Mouse (Mus musculus): Measurements from ENCODE around the gene Dhx37. TPM values are rescaled to one million over a fixed set of nuclear protein-coding genes. Genes with fewer than 3 reads are reported as not detected.
"Not testable (repeated sequence)": the region's sequence is repeated elsewhere in the genome, so short reads cannot be mapped to it uniquely, and the experiment has no call there.

Gene Dhx37
- polyA plus RNA-seq, 1 experiment = 21.4 TPM

DNA sequence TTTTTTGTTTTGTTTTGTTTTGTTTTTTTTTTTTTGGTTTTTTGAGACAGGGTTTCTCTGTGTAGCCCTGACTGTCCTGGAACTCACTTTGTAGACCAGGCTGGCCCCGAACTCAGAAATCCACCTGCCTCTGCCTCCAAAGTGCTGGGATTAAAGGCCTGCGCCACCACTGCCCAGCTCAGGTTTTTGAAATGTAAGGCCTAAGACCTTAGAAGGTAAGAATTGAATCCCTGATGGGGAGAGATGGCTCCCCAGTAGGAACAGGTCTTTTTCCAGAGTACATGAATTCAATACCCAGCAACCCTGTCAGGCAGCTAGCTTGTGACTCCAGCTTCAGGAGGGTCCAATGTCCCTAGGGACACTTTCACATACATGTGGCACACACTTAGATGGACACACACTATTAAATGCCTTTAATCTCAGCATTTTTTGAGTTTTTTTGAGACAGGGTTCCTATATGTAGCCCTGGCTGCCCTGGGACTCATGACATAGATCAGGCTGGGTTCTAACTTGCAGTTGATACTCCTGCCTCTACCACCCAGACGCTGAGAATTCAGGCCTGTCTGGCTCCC, 42.9 kb downstream of the Dhx37 start:
- no peak for TF ChIP-seq POLR2A (IDR thresholded peaks at IDR 0.05; ENCODE audit: borderline replicate concordance, insufficient read depth, low read length)
- TF ChIP-seq CTCF (IDR thresholded peaks at IDR 0.05; ENCODE audit: borderline replicate concordance, insufficient read depth, low read depth, low read length) = no peak
- H3K27me3 ChIP-seq (ENCODE audit: control insufficient read depth, insufficient read depth, low read length) = no peaks in the 10 kb centered on the region
- 84% methylated on average over 3 of the region's 3 CpGs for WGBS
- peaks cover 12% of the 10 kb centered on the region; the same call in 1 of the 2 replicates for H3K4me1 ChIP-seq (ENCODE audit: control insufficient read depth, insufficient read depth, low read length)
- H3K27ac ChIP-seq (ENCODE audit: insufficient read depth, low read length) = peak overlapping the region; percentile 84
- no peak overlapping the region for H3K4me3 ChIP-seq (replicated peaks; ENCODE audit: insufficient read depth, low read depth, low read length)
- DNase-seq = no peak

DNA sequence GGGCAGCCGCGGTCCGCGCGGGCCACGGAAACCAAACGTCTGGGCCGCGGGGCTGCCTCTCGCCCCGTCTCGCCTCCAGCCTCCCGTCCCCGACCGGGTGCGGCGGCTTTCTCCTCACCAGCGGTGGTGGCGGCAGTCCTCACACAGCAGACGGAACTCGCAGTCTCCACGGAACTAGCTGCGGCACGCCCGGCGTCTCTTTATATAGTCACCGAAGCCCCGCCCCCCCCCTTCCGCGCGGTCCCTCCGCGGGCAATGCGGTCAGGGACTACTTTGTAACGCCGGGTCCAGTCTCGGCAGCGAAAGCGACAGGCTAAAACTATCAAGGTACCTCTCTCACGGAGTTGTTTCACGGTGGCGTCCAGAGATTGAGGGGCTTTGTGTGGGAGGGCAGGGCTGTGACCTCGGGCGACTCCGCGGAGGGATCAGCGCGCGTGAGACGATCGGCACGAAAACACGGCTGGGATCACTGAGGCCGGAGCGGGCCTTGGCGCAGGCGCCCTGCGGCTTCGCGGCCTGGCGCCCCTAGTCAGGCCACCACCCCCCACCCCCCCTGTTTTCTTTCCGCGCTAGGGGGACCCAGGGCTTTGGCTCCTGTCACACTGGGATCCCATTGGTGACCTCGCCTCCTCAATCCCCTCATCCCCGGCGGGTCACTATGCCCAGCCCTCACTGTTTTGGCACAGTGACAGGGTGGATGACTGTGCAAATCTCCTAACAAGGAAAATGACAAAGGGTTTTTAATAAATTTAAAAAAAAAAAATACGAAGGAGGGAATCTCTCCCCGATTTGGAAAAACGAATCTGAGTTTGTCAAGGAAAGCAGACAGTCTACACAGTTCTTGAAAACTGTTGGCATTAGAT, 44.1 kb downstream of the Dhx37 start, which contains the start of gene Ubc:
Gene Ubc (minus strand): TSS at position 624 of the 863 bp plus-strand sequence.
- Histone ChIP-seq H3K27me3 (ENCODE audit: control insufficient read depth, insufficient read depth, low read length) (no peaks in the 10 kb centered on the region), H3K27ac (ENCODE audit: insufficient read depth, low read length) (peak within 1 kb of the TSS; percentile 100), H3K4me1 (ENCODE audit: control insufficient read depth, insufficient read depth, low read length) (peaks cover 15% of the 10 kb centered on the region; the same call in 1 of the 2 replicates), H3K4me3 (replicated peaks; ENCODE audit: insufficient read depth, low read depth, low read length) (peak within 1 kb of the TSS; percentile 86)
- TF ChIP-seq CTCF (IDR thresholded peaks at IDR 0.05; ENCODE audit: borderline replicate concordance, insufficient read depth, low read depth, low read length) (no peak), POLR2A (IDR thresholded peaks at IDR 0.05; ENCODE audit: borderline replicate concordance, insufficient read depth, low read length) (peak; percentile 99)
- DNase-seq = peak; percentile 87 to 93
- WGBS = under 1% methylated on average over 65 of the region's 69 CpGs

DNA sequence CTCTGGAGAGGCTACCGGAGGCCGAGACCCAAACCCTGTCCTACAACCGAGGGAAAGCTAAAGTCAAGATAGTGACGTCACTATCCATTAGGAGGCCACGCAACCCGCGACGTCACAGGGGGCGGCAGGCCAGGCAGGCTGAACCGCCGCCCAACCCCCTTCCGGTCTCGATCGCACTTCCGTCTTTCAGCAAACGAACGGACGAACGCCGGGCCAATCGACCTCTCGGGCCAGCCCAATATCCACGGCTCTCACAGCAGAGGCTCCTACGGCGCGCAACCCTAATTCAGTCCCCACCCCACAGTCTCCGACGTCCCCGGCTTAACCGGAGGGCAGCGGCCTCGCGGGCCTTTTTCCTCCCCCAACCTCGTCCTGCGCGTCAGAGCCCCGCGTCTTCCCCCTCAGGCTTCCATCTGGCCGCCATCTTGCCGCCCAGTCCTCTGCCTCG, 44.8 kb downstream of the Dhx37 start, which contains the start of gene Gm10382:
Gene Gm10382 (plus strand): TSS at position 192 of the 448 bp plus-strand sequence.
- peak; percentile 79 to 81 for DNase-seq
- 1% methylated on average over 41 of the region's 41 CpGs for WGBS
- H3K4me1 ChIP-seq (ENCODE audit: control insufficient read depth, insufficient read depth, low read length) = peaks cover 15% of the 10 kb centered on the region; the same call in 1 of the 2 replicates

DNA sequence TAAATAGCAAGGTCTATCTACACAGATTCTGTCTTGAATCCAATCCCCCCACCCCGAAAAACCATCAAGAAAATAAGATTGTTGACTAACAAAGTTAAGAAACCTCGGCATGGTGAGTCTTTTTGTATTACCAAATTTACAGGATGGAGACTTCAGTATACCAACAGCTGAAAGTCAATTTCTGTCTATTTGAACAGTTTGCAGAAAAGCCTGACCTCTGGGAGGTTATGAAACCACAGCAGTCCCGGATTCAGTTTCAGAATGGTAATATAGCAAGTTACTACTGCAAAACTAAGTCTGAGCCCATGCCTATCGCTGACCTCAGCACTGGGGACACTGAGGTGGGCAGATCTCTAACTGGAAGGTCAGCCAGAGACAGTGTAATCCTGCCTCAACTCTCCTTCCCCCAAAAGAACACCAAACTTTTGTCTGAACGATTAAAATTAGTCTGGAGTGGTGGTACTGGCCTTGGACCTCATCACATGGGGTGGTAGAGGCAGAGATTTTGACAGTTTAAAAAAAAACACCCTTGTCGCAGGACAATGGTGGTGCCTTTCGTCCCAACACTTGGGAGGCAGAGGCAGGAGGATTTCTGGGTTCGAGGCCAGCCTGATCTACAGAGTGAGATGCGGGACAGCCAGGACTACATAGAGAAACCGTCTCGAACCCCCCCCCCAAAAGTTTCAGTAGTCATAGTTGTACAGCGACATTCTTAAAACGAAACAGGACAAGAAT, 45.4 kb downstream of the Dhx37 start:
- H3K4me3 ChIP-seq (replicated peaks; ENCODE audit: insufficient read depth, low read depth, low read length) = peak overlapping the region; percentile 86
- TF ChIP-seq CTCF (IDR thresholded peaks at IDR 0.05; ENCODE audit: borderline replicate concordance, insufficient read depth, low read depth, low read length) (no peak), POLR2A (IDR thresholded peaks at IDR 0.05; ENCODE audit: borderline replicate concordance, insufficient read depth, low read length) (no peak)
- H3K4me1 ChIP-seq (ENCODE audit: control insufficient read depth, insufficient read depth, low read length) = peaks cover 11% of the 10 kb centered on the region; the same call in 1 of the 2 replicates
- no peaks in the 10 kb centered on the region for H3K27me3 ChIP-seq (ENCODE audit: control insufficient read depth, insufficient read depth, low read length)
- H3K27ac ChIP-seq (ENCODE audit: insufficient read depth, low read length) = peak overlapping the region; percentile 100; the same call in 1 of the 2 replicates
- DNase-seq = no peak
- 8% methylated on average over 13 of the region's 13 CpGs for WGBS

More for the DNA sequence above, 44.8 kb downstream of the Dhx37 start, which contains the start of gene Gm10382:
- Histone ChIP-seq H3K27me3 (ENCODE audit: control insufficient read depth, insufficient read depth, low read length) (no peaks in the 10 kb centered on the region), H3K4me3 (replicated peaks; ENCODE audit: insufficient read depth, low read depth, low read length) (peak within 1 kb of the TSS; percentile 86), H3K27ac (ENCODE audit: insufficient read depth, low read length) (peak within 1 kb of the TSS; percentile 100)
- no peak for TF ChIP-seq CTCF (IDR thresholded peaks at IDR 0.05; ENCODE audit: borderline replicate concordance, insufficient read depth, low read depth, low read length)
- TF ChIP-seq POLR2A (IDR thresholded peaks at IDR 0.05; ENCODE audit: borderline replicate concordance, insufficient read depth, low read length) = no peak

DNA sequence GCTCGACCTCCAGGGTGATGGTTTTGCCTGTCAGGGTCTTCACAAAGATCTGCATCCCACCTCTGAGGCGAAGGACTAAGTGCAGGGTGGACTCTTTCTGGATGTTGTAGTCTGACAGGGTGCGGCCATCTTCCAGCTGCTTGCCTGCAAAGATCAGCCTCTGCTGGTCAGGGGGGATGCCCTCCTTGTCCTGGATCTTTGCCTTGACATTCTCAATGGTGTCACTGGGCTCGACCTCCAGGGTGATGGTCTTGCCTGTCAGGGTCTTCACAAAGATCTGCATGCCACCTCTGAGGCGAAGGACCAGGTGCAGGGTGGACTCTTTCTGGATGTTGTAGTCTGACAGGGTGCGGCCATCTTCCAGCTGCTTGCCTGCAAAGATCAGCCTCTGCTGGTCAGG, 46.6 kb downstream of the Dhx37 start:
- H3K4me3 ChIP-seq (replicated peaks; ENCODE audit: insufficient read depth, low read depth, low read length) = not testable (repeated sequence)
- 69% methylated on average over 5 of the region's 6 CpGs for WGBS
- peaks cover 11% of the 10 kb centered on the region; the same call in 1 of the 2 replicates for H3K4me1 ChIP-seq (ENCODE audit: control insufficient read depth, insufficient read depth, low read length)

DNA sequence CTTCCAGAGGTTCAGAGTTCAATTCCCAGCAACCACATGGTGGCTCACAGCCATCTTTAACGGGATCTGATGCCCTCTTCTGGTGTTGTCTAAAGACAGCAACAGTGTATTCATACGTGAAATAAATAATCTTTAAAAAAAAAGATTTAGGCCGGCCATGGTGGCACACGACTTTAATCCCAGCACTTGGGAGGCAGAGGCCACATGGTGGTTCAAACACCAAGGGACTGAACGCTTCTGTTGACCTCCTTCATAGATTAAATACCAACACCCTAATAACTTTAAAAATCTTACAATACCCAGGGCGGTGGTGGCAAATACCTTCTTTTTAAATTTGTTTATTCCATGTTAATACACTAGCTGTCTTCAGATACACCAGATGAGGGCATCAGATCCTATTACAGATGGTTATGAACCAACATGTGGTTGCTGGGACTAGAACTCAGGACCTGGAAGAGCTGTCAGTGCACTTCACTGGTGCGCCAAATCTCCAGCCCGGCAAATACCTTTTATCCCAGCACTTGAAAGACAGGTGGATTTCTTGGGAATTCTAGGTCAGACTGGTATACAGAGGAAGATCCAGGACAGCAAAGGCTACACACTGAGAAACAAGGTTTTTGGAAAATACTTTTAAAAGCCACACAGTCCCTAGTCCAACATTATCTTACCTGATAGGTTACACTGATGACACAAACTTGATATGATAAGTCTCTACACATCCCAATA, 48.5 kb downstream of the Dhx37 start:
- no peak overlapping the region for H3K27ac ChIP-seq (ENCODE audit: insufficient read depth, low read length)
- peak overlapping the region; percentile 32 for H3K4me3 ChIP-seq (replicated peaks; ENCODE audit: insufficient read depth, low read depth, low read length)
- H3K4me1 ChIP-seq (ENCODE audit: control insufficient read depth, insufficient read depth, low read length) = peaks cover 3% of the 10 kb centered on the region; the same call in 1 of the 2 replicates
- WGBS = 33% methylated on average over 8 of the region's 8 CpGs
- H3K27me3 ChIP-seq (ENCODE audit: control insufficient read depth, insufficient read depth, low read length) = no peaks in the 10 kb centered on the region
- DNase-seq = no peak
- TF ChIP-seq CTCF (IDR thresholded peaks at IDR 0.05; ENCODE audit: borderline replicate concordance, insufficient read depth, low read depth, low read length) (no peak), POLR2A (IDR thresholded peaks at IDR 0.05; ENCODE audit: borderline replicate concordance, insufficient read depth, low read length) (no peak)

More for the DNA sequence above, 46.6 kb downstream of the Dhx37 start:
- not testable (repeated sequence) for H3K27ac ChIP-seq (ENCODE audit: insufficient read depth, low read length); DNase-seq; H3K27me3 ChIP-seq (ENCODE audit: control insufficient read depth, insufficient read depth, low read length)

Data from cerebellum, adult 2 months (tissue).